Mouse (Mus musculus): ENCODE data around the gene Fam161a. TPM values are rescaled to one million over a fixed set of nuclear protein-coding genes. Genes with fewer than 3 reads are reported as not detected.
"Not testable (repeated sequence)": the region's sequence is repeated elsewhere in the genome, so short reads cannot be mapped to it uniquely, and the experiment has no call there.

The Fam161a gene
- polyA plus RNA-seq, 1 experiment from 2014 or later, result 4.7 TPM

- Histone ChIP-seq H3K36me3 (no peaks in the 10 kb centered on the region), H3K4me3 (no peak overlapping the region), H3K27ac (replicated peaks) (no peak overlapping the region), H3K4me2 (replicated peaks) (no peak overlapping the region), H3K9ac (replicated peaks) (no peak overlapping the region), H3K27me3 (no peaks in the 10 kb centered on the region), H3K4me1 (no peaks in the 10 kb centered on the region), H3K9me3 (no peaks in the 10 kb centered on the region)
- WGBS, result 91% methylated on average over 2 of the region's 2 CpGs
- no peak for ATAC-seq (ENCODE audit: low FRiP score, low read depth)
Observed at GRCm38 (mm10) chr11:23023155-23023554, 15.8 kb downstream of the Fam161a start.

GRCm38 (mm10) chr11:23024169-23024568 lies 16.8 kb downstream of the Fam161a start:
- no peak for ATAC-seq (ENCODE audit: low FRiP score, low read depth)
- Histone ChIP-seq H3K4me3 (no peak overlapping the region), H3K36me3 (no peaks in the 10 kb centered on the region), H3K27ac (replicated peaks) (no peak overlapping the region), H3K4me2 (replicated peaks) (no peak overlapping the region), H3K4me1 (no peaks in the 10 kb centered on the region), H3K27me3 (no peaks in the 10 kb centered on the region), H3K9ac (replicated peaks) (no peak overlapping the region), H3K9me3 (no peaks in the 10 kb centered on the region)
- WGBS, result 60% methylated on average over 3 of the region's 3 CpGs

GRCm38 (mm10) chr11:23028957-23029356 lies 21.6 kb downstream of the Fam161a start:
- H3K27ac ChIP-seq (replicated peaks), result no peak overlapping the region
- no peaks in the 10 kb centered on the region for H3K36me3 ChIP-seq
- no peaks in the 10 kb centered on the region for H3K9me3 ChIP-seq
- no peak overlapping the region for H3K4me3 ChIP-seq
- H3K4me2 ChIP-seq (replicated peaks), result no peak overlapping the region
- no peaks in the 10 kb centered on the region for H3K27me3 ChIP-seq
- no peaks in the 10 kb centered on the region for H3K4me1 ChIP-seq
- ATAC-seq (ENCODE audit: low FRiP score, low read depth), result no peak
- 73% methylated on average over 3 of the region's 3 CpGs for WGBS
- H3K9ac ChIP-seq (replicated peaks), result no peak overlapping the region

GRCm38 (mm10) chr11:23029399-23029798 lies 22.1 kb downstream of the Fam161a start:
- Histone ChIP-seq H3K36me3 (no peaks in the 10 kb centered on the region), H3K4me1 (no peaks in the 10 kb centered on the region), H3K9me3 (no peaks in the 10 kb centered on the region), H3K27ac (replicated peaks) (no peak overlapping the region), H3K4me2 (replicated peaks) (no peak overlapping the region), H3K27me3 (no peaks in the 10 kb centered on the region), H3K9ac (replicated peaks) (no peak overlapping the region), H3K4me3 (no peak overlapping the region)
- WGBS, result 79% methylated on average over 6 of the region's 6 CpGs
- ATAC-seq (ENCODE audit: low FRiP score, low read depth), result no peak

- Histone ChIP-seq H3K9ac (replicated peaks) (no peak overlapping the region), H3K4me1 (peaks cover 6% of the 10 kb centered on the region; the same call in 1 of the 2 replicates), H3K27me3 (no peaks in the 10 kb centered on the region; the same call in 1 of the 2 replicates), H3K27ac (replicated peaks) (no peak overlapping the region), H3K4me2 (replicated peaks) (no peak overlapping the region), H3K9me3 (no peaks in the 10 kb centered on the region), H3K36me3 (no peaks in the 10 kb centered on the region), H3K4me3 (no peak overlapping the region)
- WGBS, result 73% methylated on average over 5 of the region's 5 CpGs
- ATAC-seq (ENCODE audit: low FRiP score, low read depth), result no peak
Observed at GRCm38 (mm10) chr11:23047252-23047651, 39.9 kb downstream of the Fam161a start.

GRCm38 (mm10) chr11:23047663-23048582 lies 40.6 kb downstream of the Fam161a start:
- no peak overlapping the region for H3K9ac ChIP-seq (replicated peaks)
- no peaks in the 10 kb centered on the region; the same call in 1 of the 2 replicates for H3K27me3 ChIP-seq
- no peaks in the 10 kb centered on the region for H3K9me3 ChIP-seq
- no peaks in the 10 kb centered on the region for H3K36me3 ChIP-seq
- H3K4me2 ChIP-seq (replicated peaks), result peak overlapping the region; percentile 22
- H3K27ac ChIP-seq (replicated peaks), result no peak overlapping the region
- WGBS, result 45% methylated on average over 20 of the region's 20 CpGs
- H3K4me1 ChIP-seq, result peaks cover 6% of the 10 kb centered on the region; the same call in 1 of the 2 replicates
- ATAC-seq (ENCODE audit: low FRiP score, low read depth), result no peak
- H3K4me3 ChIP-seq, result peak overlapping the region; percentile 1; the same call in 1 of the 2 replicates

- H3K4me3 ChIP-seq, result no peak overlapping the region
- no peak for ATAC-seq (ENCODE audit: low FRiP score, low read depth)
- H3K9ac ChIP-seq (replicated peaks), result no peak overlapping the region
- H3K36me3 ChIP-seq, result no peaks in the 10 kb centered on the region
- no peak overlapping the region for H3K27ac ChIP-seq (replicated peaks)
- no peaks in the 10 kb centered on the region for H3K9me3 ChIP-seq
- H3K4me1 ChIP-seq, result peaks cover 6% of the 10 kb centered on the region; the same call in 1 of the 2 replicates
- no peaks in the 10 kb centered on the region; the same call in 1 of the 2 replicates for H3K27me3 ChIP-seq
- no peak overlapping the region for H3K4me2 ChIP-seq (replicated peaks)
Observed at GRCm38 (mm10) chr11:23049642-23050041, 42.3 kb downstream of the Fam161a start.

GRCm38 (mm10) chr11:23052353-23052752 lies 45.0 kb downstream of the Fam161a start:
- no peak overlapping the region for H3K4me3 ChIP-seq
- no peaks in the 10 kb centered on the region for H3K9me3 ChIP-seq
- H3K36me3 ChIP-seq, result no peaks in the 10 kb centered on the region
- WGBS, result 75% methylated on average over 4 of the region's 4 CpGs
- H3K9ac ChIP-seq (replicated peaks), result no peak overlapping the region
- H3K4me1 ChIP-seq, result peaks cover 6% of the 10 kb centered on the region; the same call in 1 of the 2 replicates
- no peak overlapping the region for H3K27ac ChIP-seq (replicated peaks)
- no peaks in the 10 kb centered on the region; the same call in 1 of the 2 replicates for H3K27me3 ChIP-seq
- H3K4me2 ChIP-seq (replicated peaks), result no peak overlapping the region
- ATAC-seq (ENCODE audit: low FRiP score, low read depth), result no peak

GRCm38 (mm10) chr11:23063153-23063552 lies 55.8 kb downstream of the Fam161a start:
- H3K27me3 ChIP-seq, result no peaks in the 10 kb centered on the region; the same call in 1 of the 2 replicates
- no peak for ATAC-seq (ENCODE audit: low FRiP score, low read depth)
- no peaks in the 10 kb centered on the region for H3K9me3 ChIP-seq
- H3K27ac ChIP-seq (replicated peaks), result no peak overlapping the region
- H3K4me2 ChIP-seq (replicated peaks), result no peak overlapping the region
- peaks cover 5% of the 10 kb centered on the region for H3K4me1 ChIP-seq
- no peak overlapping the region for H3K4me3 ChIP-seq
- WGBS, result 88% methylated on average over 6 of the region's 6 CpGs
- H3K9ac ChIP-seq (replicated peaks), result no peak overlapping the region
- H3K36me3 ChIP-seq, result no peaks in the 10 kb centered on the region

GRCm38 (mm10) chr11:23063857-23064256 lies 56.5 kb downstream of the Fam161a start:
- Histone ChIP-seq H3K4me3 (no peak overlapping the region), H3K4me2 (replicated peaks) (no peak overlapping the region), H3K36me3 (no peaks in the 10 kb centered on the region), H3K4me1 (peaks cover 7% of the 10 kb centered on the region), H3K9ac (replicated peaks) (no peak overlapping the region), H3K27me3 (no peaks in the 10 kb centered on the region; the same call in 1 of the 2 replicates), H3K27ac (replicated peaks) (no peak overlapping the region), H3K9me3 (no peaks in the 10 kb centered on the region)
- no peak for ATAC-seq (ENCODE audit: low FRiP score, low read depth)
- WGBS, result 64% methylated on average over 3 of the region's 3 CpGs

GRCm38 (mm10) chr11:23064276-23064675 lies 56.9 kb downstream of the Fam161a start:
- not testable (repeated sequence) for H3K27ac ChIP-seq (replicated peaks); H3K36me3 ChIP-seq; H3K4me2 ChIP-seq (replicated peaks); H3K4me1 ChIP-seq; H3K27me3 ChIP-seq; H3K4me3 ChIP-seq; H3K9me3 ChIP-seq; ATAC-seq (ENCODE audit: low FRiP score, low read depth); H3K9ac ChIP-seq (replicated peaks)
- 50% methylated on average over 3 of the region's 3 CpGs for WGBS

- 88% methylated on average over 2 of the region's 2 CpGs for WGBS
- no peaks in the 10 kb centered on the region for H3K36me3 ChIP-seq
- no peaks in the 10 kb centered on the region for H3K9me3 ChIP-seq
- no peak overlapping the region for H3K27ac ChIP-seq (replicated peaks)
- no peak overlapping the region for H3K4me2 ChIP-seq (replicated peaks)
- peaks cover 7% of the 10 kb centered on the region for H3K4me1 ChIP-seq
- no peak overlapping the region for H3K4me3 ChIP-seq
- no peak overlapping the region for H3K9ac ChIP-seq (replicated peaks)
- no peak for ATAC-seq (ENCODE audit: low FRiP score, low read depth)
- H3K27me3 ChIP-seq, result no peaks in the 10 kb centered on the region; the same call in 1 of the 2 replicates
Observed at GRCm38 (mm10) chr11:23065167-23065668, 57.9 kb downstream of the Fam161a start.

All from midbrain, embryonic 12.5 days (tissue).